Mouse (Mus musculus): ENCODE measurements around the gene Garnl3.
A peak's percentile ranks its signal among the peaks of the same experiment; 100 is the strongest.
"Not testable (repeated sequence)": the region's sequence is repeated elsewhere in the genome, so short reads cannot be mapped to it uniquely, and the experiment has no call there.

Gene Garnl3

DNA sequence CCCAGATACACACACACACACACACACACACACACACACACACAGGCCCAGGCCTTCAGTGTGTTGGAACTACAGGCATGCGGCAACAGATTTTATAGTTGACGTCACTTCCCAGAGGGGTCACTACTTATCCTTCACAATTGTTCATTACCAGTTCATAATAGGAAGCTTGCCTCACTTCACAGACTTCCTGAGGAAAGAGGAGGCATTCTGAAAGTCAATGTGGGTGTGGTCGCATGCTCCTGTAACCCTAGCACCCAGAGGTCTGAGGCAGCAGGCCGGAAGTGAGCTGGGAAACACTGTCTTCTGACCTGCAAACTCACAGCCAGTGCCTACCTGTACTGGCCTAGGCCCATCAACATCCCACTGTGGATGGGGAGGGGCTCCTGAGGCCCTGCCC lies 106.4 kb downstream of the Garnl3 start:
- no peak for DNase-seq (ENCODE audit: low spot score)

DNA sequence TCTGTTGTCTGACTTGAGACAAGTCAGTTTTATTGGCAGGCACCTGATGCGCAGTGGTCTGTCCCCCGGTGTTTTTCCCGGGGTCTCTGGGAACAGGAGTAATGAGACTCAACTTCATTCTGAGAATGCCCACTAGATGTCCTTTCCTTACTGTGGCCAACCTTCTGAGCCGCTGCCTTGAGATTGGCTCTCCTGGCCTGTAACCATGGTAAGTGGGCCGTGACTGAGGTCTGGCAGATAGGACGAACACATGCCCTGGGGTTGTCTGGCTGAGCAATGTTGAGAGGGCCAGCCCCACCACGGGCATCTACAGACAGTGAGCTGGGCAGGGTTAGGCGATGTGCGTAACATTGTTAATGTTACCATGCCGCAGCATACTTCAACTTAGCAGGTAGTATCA lies 106.9 kb downstream of the Garnl3 start:
- no peak for DNase-seq (ENCODE audit: low spot score)

DNA sequence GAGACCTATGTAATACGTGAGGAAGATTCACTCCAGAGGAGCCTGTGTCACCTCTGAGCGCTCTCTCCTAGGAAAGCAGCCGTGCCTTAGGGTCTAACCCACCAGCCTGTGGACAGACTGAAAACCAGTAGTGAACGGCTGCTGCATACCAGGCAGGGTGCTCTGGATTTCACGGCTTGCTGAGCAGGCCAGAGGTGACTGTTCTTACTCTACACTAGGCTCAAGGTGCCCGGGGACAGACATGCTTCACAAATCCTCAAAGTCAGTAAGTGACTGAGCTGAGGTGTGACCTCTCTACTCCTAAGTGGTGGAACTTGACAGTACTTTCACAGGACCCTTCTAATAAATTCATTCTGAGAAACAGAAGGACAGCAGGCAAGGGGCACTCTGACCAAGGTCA lies 108.6 kb downstream of the Garnl3 start:
- no peak for DNase-seq (ENCODE audit: low spot score)

DNA sequence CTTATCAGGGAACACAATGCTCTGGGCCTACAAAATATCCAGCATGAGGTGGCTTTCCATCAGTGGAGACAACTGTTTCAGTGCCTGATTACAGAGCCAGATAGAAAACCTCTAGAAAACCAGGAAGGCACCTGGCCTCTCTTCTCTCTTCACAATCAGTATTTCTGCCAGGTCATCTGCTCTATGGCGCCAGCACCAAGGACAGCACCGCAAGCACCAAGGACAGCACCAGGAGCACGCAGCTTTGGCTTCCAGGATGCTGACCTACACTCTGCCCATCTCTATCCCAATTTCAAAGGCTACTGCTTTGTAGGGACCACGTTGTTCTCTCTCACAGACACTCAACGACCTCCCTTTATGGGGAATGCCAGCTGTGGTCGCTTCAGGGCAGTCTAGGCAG lies 113.4 kb downstream of the Garnl3 start:
- peak; percentile 61 for DNase-seq (ENCODE audit: low spot score)

DNA sequence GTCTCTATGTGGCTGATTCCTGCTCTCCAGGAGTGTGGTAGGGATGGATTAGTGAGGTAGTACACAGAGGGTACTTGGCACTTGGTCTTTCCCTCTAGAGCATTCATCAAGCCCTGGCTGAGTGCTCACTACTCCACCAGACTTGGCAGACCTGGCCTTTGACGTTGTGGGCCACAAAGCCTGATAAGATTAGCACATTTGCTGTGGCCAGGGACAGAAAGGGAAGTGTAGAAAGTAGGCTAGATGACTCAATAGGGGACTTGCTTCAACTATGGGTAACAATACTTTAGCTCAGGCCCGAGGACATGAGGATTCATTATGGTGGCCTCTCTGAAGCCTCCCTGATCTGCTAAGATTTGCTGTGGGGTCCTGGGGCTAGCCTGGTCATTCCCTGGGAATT lies 114.3 kb downstream of the Garnl3 start:
- DNase-seq (ENCODE audit: low spot score) = no peak

DNA sequence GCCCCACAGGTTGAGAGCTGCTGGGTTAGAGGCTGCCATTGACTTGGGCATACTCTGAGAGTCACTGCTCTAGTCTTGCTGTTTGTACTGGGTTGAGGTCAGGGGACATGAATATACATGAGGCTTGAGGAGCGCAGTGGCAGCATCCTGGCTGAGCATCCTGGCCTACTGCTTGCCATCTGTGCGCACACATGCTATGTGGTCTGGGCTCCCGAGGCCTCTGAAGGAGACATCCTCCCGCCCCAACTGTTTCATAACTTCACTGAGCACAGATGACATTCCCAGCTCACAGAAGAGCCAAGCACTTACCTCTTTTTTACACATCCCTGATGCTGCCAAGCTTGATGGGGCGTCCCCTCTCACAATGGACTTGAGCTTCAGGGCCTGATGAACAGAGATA lies 116.6 kb downstream of the Garnl3 start:
- no peak for DNase-seq (ENCODE audit: low spot score)

DNA sequence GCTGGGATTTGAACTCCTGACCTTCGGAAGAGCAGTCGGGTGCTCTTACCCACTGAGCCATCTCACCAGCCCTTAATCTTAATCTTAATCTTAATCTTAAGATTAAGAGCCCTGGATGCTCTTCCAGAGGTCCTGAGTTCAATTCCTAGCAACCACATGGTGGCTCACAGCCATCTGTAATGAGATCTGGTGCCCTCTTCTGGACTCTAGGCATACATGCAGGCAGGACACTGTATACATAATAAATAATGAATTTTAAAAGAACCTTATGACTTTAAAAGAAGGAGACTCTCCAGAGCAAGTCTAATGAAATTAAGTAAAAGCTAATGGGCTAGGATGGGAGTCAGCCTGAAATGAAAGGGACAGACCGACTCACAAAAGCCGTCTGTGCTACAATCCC lies 122.4 kb downstream of the Garnl3 start:
- DNase-seq (ENCODE audit: low spot score) = not testable (repeated sequence)

DNA sequence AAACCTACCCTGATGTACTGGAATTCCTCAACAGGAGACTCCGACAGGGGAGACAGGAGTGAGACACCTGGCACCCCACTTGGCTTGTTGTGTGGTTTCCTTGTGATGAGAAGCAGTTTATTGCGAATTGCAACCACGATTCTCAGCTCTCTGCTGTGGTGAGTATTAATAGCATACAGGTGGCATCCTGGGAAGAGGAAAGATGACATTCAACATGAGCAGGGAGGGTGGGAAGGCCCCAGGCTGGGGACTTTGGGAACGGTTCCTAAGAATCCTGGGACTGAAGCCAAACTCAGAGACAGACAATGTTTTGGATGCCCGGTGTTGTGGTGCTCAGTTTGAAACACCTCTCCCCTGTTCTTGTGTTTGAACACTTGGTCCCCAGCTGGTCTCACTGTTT lies 126.4 kb downstream of the Garnl3 start:
- DNase-seq (ENCODE audit: low spot score) = no peak

DNA sequence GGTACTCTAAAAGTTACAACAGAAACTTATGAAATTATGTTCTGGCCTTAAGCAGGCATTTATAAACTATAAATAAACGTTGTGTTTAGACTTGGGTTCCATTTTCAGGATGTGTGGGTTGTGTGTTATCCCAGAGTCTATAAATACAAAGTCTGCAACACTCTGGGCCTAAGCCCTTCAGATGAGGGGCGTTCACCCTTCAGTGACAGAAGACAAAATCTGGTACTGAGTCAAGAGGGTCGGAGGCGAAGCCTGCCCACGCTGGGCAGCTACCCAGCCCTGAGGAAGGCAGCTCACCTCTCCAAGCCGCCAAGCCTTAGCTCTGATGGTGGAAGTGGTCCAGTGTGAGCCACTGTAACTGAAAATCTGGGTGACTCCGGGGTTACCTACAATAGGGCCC lies 129.3 kb downstream of the Garnl3 start:
- DNase-seq (ENCODE audit: low spot score) = no peak

DNA sequence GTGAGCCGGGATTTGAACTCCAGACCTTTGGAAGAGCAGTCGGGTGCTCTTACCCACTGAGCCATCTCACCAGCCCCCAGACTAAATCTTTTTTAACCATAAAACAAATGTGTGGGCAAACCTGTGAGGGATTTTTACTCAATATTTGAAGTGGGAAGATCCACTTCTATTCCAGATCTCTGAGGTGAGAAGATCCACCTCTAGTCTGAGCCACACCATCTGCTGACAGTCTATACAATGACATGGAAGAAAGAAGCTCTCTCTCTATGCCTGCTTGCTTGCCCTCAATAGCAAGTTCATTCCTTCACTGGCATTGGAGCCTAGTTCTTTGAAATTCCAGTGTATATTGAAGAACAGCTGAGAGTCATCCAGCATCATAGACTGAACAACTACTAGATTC lies 131.7 kb downstream of the Garnl3 start:
- no peak for DNase-seq (ENCODE audit: low spot score)

DNA sequence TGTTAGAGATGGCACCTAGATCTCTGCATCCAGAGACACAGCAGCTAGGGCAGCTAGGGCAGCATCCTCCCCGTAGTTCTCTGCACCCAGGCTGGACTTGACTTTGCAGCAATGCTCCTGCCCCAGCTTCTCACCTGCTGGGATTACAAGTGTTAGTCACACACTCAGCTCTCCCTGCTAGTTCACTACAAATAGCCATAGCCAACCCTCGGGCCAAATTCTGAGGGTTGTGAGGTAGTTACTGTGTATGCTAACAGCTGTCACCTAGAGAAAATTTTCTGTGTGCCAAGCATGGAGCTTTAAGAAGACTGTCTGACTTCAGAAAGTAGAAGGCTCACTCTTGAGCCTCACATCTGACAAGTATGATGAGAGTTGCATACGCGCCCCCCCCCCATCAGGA lies 133.7 kb downstream of the Garnl3 start:
- DNase-seq (ENCODE audit: low spot score) = no peak

DNA sequence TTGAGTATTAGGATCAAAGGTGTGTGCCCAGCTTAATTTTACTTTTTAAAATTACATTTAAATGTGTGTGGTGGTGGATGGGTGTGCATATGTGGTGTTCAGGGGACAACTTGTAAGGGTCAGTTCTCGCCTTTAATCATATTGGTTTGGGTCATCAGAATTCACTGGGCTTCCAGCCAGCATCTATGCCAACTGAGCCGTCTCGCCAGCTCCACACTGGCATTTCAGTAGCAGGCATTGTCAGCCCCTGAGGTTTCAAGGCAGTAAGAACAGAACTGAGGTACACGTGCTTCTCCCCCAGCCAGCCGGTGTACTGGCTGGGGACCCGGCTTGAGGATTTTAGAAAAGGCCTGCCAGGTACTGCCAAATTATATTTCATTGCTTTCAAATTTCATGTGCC lies 134.4 kb downstream of the Garnl3 start:
- DNase-seq (ENCODE audit: low spot score) = no peak

DNA sequence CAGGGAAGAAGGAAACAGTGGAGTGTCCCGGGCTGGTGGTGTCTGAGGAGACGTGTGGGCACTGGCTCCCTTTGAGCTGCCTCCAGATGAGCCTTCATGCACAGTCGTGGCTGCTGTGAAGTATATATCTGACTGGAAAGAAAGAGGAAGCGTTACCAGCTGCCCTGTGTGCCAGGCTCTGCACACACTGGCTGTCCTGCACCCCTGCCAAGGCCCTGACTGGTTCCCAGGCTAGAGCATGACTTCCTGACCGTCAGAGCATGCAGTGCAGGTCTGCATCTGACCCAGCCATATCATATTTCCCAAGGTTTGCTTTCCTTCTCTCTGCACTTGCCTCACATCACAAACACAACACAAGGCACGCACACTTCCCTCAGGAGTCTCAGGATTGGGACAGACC lies 139.3 kb downstream of the Garnl3 start:
- no peak for DNase-seq (ENCODE audit: low spot score)

DNA sequence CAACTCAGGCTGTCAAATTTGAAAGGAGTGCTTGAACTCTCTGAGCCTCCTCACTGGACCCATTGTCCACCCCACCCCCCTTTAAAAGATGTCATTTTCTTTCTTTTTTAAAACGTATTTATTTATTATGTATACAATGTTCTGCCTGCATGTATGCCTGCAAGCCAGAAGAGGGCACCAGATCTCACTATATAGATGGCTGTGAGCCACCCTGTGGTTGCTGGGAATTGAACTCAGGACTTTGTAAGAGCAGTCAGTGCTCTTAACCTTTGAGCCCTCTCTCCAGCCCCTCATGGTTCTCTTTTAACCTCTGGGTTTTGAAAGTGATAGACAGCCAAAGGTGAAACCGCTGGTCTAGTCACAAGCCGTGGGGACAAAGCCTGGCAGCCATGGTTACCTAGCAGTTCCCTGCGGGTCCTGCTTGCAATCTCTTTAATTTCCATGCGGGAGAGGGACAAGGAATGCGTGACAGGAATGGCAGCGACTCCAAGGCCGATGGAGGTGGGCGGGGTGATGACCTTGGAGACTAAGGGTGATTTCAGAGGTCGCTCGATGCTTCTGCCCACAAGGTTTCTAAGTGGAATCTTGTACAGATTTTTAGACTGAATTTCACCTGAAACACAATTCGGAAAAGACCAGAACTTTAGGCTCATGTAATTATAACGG lies 141.2 kb downstream of the Garnl3 start:
- DNase-seq (ENCODE audit: low spot score) = no peak

DNA sequence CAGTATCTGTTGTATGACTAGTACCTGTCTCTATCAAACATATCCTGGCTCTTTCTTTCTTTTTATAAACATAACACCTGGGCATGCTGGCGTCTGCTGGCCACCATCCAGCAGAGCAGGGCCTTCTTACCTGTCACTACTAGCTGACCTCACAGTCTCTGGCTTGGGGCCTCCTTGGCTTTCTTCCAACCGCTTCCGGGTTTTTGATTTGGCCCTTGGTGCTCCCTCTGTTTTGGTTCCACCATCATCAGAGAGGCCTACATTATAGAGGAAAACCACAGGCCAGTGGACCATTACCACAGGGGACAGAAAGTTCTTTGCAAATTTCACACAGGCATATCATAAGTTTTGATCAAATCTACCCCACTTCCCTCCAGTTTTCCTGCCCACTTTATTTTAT lies 142.1 kb downstream of the Garnl3 start:
- no peak for DNase-seq (ENCODE audit: low spot score)

DNA sequence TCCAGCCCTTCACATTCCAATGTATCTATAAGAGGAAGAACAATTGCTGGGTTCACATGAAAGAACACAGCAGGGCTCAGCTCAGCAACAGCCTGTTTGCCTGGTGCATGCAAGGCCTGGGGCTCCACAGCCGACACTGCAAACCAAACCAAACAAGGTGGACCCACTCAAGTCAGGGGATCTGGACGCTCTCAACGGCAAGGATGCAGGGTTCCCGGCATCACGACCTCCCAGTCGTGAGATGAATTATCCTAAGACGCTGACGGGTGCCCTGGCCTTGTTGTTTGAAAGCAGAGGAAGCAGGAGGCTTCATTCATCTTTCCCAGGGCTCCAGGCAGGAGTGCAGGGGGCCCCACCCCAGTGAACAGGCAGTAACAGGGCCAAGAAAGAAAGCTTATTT lies 145.6 kb downstream of the Garnl3 start:
- no peak for DNase-seq (ENCODE audit: low spot score)

DNA sequence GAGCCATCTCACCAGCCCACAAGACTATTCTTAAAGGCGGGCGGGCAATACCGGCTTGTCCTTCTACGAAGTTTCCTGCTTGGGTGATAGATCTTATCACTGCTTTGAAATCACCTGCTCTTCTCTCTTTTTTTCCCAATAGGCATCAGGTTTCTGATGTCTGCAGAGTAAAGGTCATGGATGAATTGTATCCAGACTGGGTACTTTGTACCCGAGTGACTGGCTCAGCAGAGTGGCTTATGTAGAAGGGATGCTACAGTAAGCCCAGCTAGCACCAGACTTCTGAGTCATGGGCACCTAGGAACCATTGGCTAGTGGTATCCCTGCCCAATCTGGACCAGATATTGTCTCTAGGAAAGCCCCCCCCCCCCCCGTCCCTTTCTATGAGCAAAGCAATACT lies 147.8 kb downstream of the Garnl3 start:
- DNase-seq (ENCODE audit: low spot score) = no peak

DNA sequence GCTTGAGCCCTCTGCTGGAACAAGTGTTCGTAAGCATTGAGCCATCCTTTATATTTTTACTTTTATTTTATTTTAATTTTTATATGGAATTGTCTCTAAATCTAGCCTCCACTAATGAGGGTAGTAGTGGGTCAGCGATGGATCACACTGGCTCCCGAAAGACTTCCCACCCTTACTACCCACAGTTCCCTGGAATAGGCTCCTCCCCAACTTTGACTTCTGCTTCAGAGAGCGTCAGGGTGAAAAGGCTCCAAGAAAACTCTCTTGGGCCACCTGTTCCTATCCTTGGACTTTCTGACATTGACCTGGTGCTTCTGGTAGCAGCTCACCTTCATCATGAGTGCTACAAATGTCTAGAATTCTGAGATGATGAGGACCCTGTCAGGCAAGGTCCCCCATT lies 148.8 kb downstream of the Garnl3 start:
- no peak for DNase-seq (ENCODE audit: low spot score)

DNA sequence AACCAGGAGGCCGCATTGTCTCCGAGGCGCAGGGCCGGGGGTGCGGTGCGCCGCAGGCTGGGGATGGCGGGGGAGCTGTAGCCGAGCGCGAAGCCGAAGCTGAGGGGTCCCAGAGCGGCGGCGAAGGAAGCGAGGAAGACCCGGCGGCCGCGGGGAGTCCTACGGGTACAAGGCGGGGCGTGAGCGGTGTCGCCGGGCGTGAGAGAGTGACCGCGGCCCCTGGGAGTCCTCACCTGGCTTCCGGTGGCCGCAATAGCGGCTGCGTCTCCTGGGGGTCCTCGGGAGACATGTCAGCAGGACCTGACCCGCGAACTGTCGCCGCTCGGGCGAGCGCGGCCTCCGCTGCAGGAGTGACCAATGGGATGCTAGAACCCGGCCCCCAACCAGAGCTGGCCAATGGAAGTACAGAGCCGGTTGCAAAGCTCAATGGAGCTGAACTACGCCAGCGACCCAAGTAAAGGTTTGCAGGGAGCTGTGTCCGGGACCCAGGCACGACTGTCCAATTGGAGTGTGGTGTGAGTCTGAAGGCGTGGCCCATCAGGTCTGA lies 149.7 kb downstream of the Garnl3 start, which contains the start of gene Slc2a8:
Gene Slc2a8 (minus strand): TSS at position 359 of the 547 bp plus-strand sequence.
- DNase-seq (ENCODE audit: low spot score) = peak; percentile 93

DNA sequence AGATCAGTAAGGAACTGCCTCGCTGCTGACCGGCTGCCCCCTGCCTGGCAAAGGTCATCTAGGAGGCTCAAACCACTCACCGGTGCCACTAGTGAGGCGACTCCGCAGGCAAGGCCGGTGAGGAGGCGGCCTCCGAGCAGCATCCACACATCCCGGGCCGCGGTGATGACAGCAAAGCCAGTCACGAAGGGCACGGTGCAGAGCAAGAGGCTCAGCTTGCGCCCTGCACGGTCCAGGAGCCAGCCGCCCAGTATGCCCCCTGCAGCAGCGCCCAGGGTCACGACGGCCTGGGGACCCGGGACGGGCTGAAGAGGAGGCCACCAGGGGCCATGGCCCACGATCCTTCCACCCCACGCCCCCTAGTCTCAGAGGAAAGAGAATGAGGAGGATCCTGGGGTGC lies 150.2 kb downstream of the Garnl3 start:
- DNase-seq (ENCODE audit: low spot score) = peak; percentile 19

DNA sequence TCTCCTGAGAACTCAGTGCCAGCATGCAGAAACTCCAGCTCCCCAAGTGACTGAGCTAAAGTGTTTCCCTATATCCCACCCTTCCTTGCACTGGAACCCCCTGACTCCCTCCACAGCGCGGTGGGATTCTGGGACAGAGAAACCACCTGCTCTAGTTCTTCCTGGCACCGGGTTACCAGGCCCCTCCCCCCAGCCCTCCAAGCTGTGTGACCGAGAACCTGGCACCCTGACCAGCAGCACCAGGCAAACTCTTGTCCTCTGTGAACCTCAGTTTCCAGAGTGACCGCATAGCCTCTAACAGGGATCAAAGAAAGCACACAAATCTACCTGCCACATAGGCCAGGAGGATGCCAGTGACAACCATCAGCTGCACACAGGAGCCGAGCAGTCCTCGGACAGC lies 151.8 kb downstream of the Garnl3 start:
- DNase-seq (ENCODE audit: low spot score) = no peak

DNA sequence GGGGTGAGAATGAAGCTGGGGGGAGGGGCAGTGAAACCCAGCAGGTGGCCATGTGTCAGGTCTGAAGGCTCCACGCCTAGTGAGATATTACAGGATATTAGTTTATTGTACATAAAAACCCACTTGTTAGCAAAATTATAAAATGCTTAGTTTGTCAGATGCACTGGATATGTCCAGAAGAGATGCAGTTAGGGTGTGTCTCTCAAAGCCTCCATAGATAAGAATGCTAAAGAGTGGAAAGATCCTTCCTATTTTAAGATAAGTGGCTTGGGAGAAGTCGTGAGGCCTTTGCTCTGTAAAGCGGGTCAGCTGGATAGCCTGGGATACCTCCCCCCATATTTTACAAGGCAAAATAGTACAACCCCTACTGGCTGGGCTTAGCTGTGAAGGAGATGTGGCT lies 152.8 kb downstream of the Garnl3 start:
- no peak for DNase-seq (ENCODE audit: low spot score)

DNA sequence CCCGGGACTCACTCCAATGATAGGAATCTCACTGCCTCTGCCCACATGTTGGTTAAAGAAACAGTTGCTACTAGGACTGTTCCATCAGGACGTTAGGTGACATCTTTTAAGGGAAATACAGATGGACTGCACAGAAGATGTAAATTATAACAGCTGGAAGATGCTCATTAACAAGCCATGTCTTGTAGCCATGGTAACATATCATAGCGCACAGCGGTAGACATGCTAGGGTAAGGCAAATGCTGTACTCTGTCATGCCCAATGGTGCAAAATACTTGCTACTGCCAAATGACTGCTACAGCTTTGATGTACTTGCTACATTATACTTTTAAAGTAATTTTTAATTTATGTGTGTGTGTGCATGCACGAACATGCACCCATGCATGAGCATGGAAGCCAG lies 154.3 kb downstream of the Garnl3 start:
- DNase-seq (ENCODE audit: low spot score) = no peak

DNA sequence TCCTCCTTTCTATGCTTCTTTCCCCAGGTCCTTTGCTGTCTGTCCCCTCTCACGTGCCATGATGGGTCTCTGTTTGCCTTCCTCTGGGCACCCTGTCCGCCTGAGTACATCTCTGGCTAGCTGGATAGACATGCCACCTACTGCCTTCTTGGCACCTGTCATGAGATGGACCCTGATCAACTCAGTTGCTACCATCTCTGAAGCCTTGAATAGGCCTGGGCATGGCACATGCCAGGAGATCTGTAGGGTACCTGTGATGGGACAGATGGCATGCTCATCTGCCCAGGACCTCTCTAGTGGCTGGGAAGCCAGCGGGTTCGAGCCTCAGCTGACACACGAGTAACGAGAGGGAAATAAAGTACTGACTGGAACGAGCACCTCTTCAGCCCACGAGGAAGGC lies 157.2 kb downstream of the Garnl3 start:
- DNase-seq (ENCODE audit: low spot score) = no peak

Data from yolk sac, embryonic 10.5 days (tissue).